Mouse (Mus musculus) liver, adult 2 months (tissue): ENCODE data around the gene Cltc. TPM values are rescaled to one million over a fixed set of nuclear protein-coding genes. Genes with fewer than 3 reads are reported as not detected.
"Not testable (repeated sequence)": the region's sequence is repeated elsewhere in the genome, so short reads cannot be mapped to it uniquely, and the experiment has no call there.

Source experiments
- DNase-seq: peaks from one replicate; pipeline ENCODE4 v3.0.0-alpha.2; 2011; ENCODE audit warnings: low read depth, low spot score; ENCODE audit errors: extremely low read depth
- H3K27ac ChIP-seq: fragments of 200-500 bp; replicated peaks from 2 replicates; pipeline ENCODE4 v1.5.1; 2012; ENCODE audit warnings: low read depth, mild to moderate bottlenecking, control low read depth, inconsistent platforms, low read length; ENCODE audit not compliant: insufficient read depth
- H3K27me3 ChIP-seq: fragments of 200-500 bp; 2 replicates; pipeline ENCODE4 v1.6.1; 2012; ENCODE audit warnings: mild to moderate bottlenecking, moderate library complexity, low read length, inconsistent platforms; ENCODE audit not compliant: control insufficient read depth, insufficient read depth
- H3K36me3 ChIP-seq: fragments of 200-500 bp; 2 replicates; pipeline ENCODE4 v1.6.1; 2012; ENCODE audit warnings: low read length, inconsistent platforms; ENCODE audit not compliant: control insufficient read depth, insufficient read depth
- H3K4me1 ChIP-seq: fragments of 200-500 bp; 2 replicates; pipeline ENCODE4 v1.6.1; 2011; ENCODE audit warnings: low read length; ENCODE audit not compliant: control insufficient read depth, insufficient read depth
- H3K4me3 ChIP-seq: fragments of 200-500 bp; 2 replicates; pipeline ENCODE4 v1.5.1; 2011; ENCODE audit warnings: low read depth, mild to moderate bottlenecking, control low read depth, low read length, moderate library complexity; ENCODE audit not compliant: insufficient read depth
- H3K79me2 ChIP-seq: fragments of 200-500 bp; 2 replicates; pipeline ENCODE4 v1.6.1; 2012; ENCODE audit warnings: inconsistent platforms, mild to moderate bottlenecking, low read length, moderate library complexity; ENCODE audit not compliant: control insufficient read depth, insufficient read depth
- H3K9ac ChIP-seq: fragments of 200-500 bp; 2 replicates; pipeline ENCODE4 v1.6.1; 2012; ENCODE audit warnings: low read depth, mild to moderate bottlenecking, control low read depth, inconsistent platforms, low read length
- CTCF ChIP-seq: fragments of 200-500 bp; IDR thresholded peaks from 2 replicates; pipeline ENCODE4 v1.5.1; 2011; ENCODE audit warnings: low read depth, low read length, control low read depth
- POLR2A ChIP-seq: fragments of 200-500 bp; IDR thresholded peaks from 2 replicates; pipeline ENCODE4 v1.6.1; 2011; ENCODE audit warnings: low read length, control low read depth; ENCODE audit not compliant: insufficient read depth; ENCODE audit errors: extremely low read depth
- WGBS: fragments of 180-500 bp; shearing (Covaris S2); methylation state at CpG from one replicate; pipeline ENCODE4 v1.1.7; 2018; 5-methylcytosine and 5-hydroxymethylcytosine counted together
- polyA plus RNA-seq: library from polyadenylated mRNA; depleted of rRNA; stranded (reverse); fragments of >200 nt; gene quantifications from 2 replicates; pipeline ENCODE4 v1.2.3, GENCODE M21; 2012; rRNA removed
- total RNA-seq: library from RNA; depleted of rRNA; stranded (reverse); fragments of >200 nt; gene quantifications from 2 replicates; pipeline ENCODE4 v1.2.3, GENCODE M21; 2014; rRNA removed

The Cltc gene
- total RNA-seq (191 and 225 TPM in 2 replicates), polyA plus RNA-seq (43.8 and 49.9 TPM in 2 replicates)

- whole genome bisulfite sequencing: under 1% methylated on average over 73 of the region's 73 CpGs
- peaks cover 15% of the 10 kb centered on the region; the same call in 1 of the 2 replicates for H3K79me2 ChIP-seq
- peak; percentile 91 for TF ChIP-seq POLR2A
- peak; percentile 53; the same call in 1 of the 2 replicates for TF ChIP-seq CTCF
- peak within 1 kb of the TSS; percentile 91 for H3K27ac ChIP-seq
- H3K4me3 ChIP-seq: peak within 1 kb of the TSS; percentile 85
- peaks cover 10% of the 10 kb centered on the region for H3K4me1 ChIP-seq
- peak within 1 kb of the TSS; percentile 89 for H3K9ac ChIP-seq
- H3K36me3 ChIP-seq: no peaks in the 10 kb centered on the region
- peak; percentile 96 for DNase-seq
- H3K27me3 ChIP-seq: no peaks in the 10 kb centered on the region
Measured at GRCm38 (mm10) chr11:86757480-86758371, at the start of gene Cltc. Gene Cltc (minus strand): TSS chr11:86757565.

- Histone ChIP-seq H3K27ac (peak overlapping the region; percentile 74), H3K4me3 (peak overlapping the region; percentile 88), H3K4me1 (peaks cover 2% of the 10 kb centered on the region; the same call in 1 of the 2 replicates), H3K9ac (peak overlapping the region; percentile 83), H3K36me3 (peaks cover 15% of the 10 kb centered on the region), H3K79me2 (no peaks in the 10 kb centered on the region), H3K27me3 (no peaks in the 10 kb centered on the region)
- DNase-seq: peak; percentile 53
- TF ChIP-seq POLR2A (no peak), CTCF (no peak)
- under 1% methylated on average over 25 of the region's 25 CpGs for WGBS
Measured at GRCm38 (mm10) chr11:86807001-86807477, 49.7 kb upstream of the Cltc start.

DNA sequence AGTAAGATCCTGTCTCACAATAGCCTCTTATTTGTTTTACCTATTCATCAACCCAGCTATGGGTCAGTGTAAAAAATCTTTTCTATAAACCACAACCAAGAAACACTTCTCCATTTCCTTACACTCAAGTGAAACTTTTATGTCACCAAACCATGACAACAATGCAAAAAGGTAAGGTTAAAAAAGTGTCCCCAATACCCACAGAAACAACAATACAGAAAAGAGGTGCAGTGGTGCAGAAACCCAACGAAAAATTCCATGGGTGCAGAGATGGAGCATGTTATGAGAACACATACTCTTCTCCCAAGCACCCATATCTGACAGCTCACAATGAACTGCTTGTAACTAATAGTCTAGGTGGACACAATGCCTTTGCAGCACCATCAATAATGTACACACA is 36.8 kb upstream of the Cltc start:
- H3K27ac ChIP-seq: no peak overlapping the region
- H3K9ac ChIP-seq: no peak overlapping the region
- H3K4me1 ChIP-seq: no peaks in the 10 kb centered on the region
- H3K79me2 ChIP-seq: no peaks in the 10 kb centered on the region
- TF ChIP-seq CTCF (no peak), POLR2A (no peak)
- no peak for DNase-seq
- no peak overlapping the region for H3K4me3 ChIP-seq
- WGBS: 87% methylated on average over 1 of the region's 1 CpGs
- H3K27me3 ChIP-seq: no peaks in the 10 kb centered on the region
- peaks cover 41% of the 10 kb centered on the region for H3K36me3 ChIP-seq

GRCm38 (mm10) chr11:86787436-86787835 is 30.1 kb upstream of the Cltc start:
- not testable (repeated sequence) for H3K4me3 ChIP-seq, H3K27ac ChIP-seq, H3K4me1 ChIP-seq, H3K27me3 ChIP-seq, DNase-seq, H3K79me2 ChIP-seq, H3K9ac ChIP-seq
- 95% methylated on average over 5 of the region's 5 CpGs for WGBS
- H3K36me3 ChIP-seq: peaks cover 43% of the 10 kb centered on the region

DNA sequence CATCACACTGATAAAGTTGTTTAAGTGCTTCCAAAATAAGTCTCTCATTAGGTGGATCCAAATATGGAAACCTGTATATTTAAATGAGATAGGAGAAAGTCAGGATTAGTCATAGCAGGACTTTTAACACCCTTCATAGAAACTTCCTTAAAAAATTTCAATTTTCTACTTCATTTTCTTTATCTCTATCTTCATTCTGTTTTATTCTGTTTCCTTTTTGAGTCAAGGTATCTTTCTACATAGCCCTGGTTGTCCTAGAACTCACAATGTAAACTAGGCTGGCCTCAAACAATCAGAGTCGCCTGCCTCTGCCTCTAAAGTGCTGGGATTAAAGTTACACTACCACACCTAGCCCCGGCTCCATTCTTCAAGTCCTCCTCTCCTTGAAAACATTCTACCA is 28.4 kb upstream of the Cltc start:
- no peaks in the 10 kb centered on the region for H3K79me2 ChIP-seq
- TF ChIP-seq CTCF (no peak), POLR2A (no peak)
- H3K9ac ChIP-seq: no peak overlapping the region
- H3K4me1 ChIP-seq: no peaks in the 10 kb centered on the region; the same call in 1 of the 2 replicates
- H3K27me3 ChIP-seq: no peaks in the 10 kb centered on the region
- DNase-seq: no peak
- H3K4me3 ChIP-seq: no peak overlapping the region
- no peak overlapping the region for H3K27ac ChIP-seq
- WGBS: 91% methylated on average over 2 of the region's 2 CpGs
- H3K36me3 ChIP-seq: peaks cover 45% of the 10 kb centered on the region

GRCm38 (mm10) chr11:86769884-86770283 is 12.5 kb upstream of the Cltc start:
- WGBS: 75% methylated on average over 4 of the region's 4 CpGs
- H3K79me2 ChIP-seq: no peaks in the 10 kb centered on the region
- H3K4me1 ChIP-seq: no peaks in the 10 kb centered on the region
- no peak for DNase-seq
- no peak overlapping the region for H3K4me3 ChIP-seq
- no peaks in the 10 kb centered on the region for H3K27me3 ChIP-seq
- TF ChIP-seq CTCF: no peak
- no peak for TF ChIP-seq POLR2A
- H3K36me3 ChIP-seq: peaks cover 26% of the 10 kb centered on the region
- no peak overlapping the region for H3K27ac ChIP-seq
- H3K9ac ChIP-seq: no peak overlapping the region
